Mouse (Mus musculus) neural tube, embryonic 14.5 days (tissue): ENCODE data around the gene Nprl3. TPM values are rescaled to one million over a fixed set of nuclear protein-coding genes. Genes with fewer than 3 reads are reported as not detected.

ENCODE experiments used
- ATAC-seq: fragments of 200-750 bp; cut with Nextera tagmentation; 2 replicates; pipeline ENCODE4 v1.8.0; 2017; ENCODE audit warnings: low read depth, mild to moderate bottlenecking, moderate TSS enrichment, moderate library complexity
- H3K27ac ChIP-seq: fragments of 300-500 bp; sonication (generic); 2 replicates; pipeline ENCODE4 v1.5.1; 2014; ENCODE audit warnings: low read depth, mild to moderate bottlenecking, control low read depth, low read length, moderate library complexity, mixed read lengths
- H3K27me3 ChIP-seq: fragments of 300-500 bp; sonication (generic); 2 replicates; pipeline ENCODE4 v1.6.1; 2014; ENCODE audit warnings: low read length; ENCODE audit not compliant: control insufficient read depth, insufficient read depth
- H3K36me3 ChIP-seq: fragments of 300-500 bp; sonication (generic); 2 replicates; pipeline ENCODE4 v1.6.1; 2014; ENCODE audit warnings: low read length, mixed read lengths; ENCODE audit not compliant: control insufficient read depth, insufficient read depth
- H3K4me1 ChIP-seq: fragments of 300-500 bp; sonication (generic); 2 replicates; pipeline ENCODE4 v1.6.1; 2014; ENCODE audit warnings: low read length; ENCODE audit not compliant: control insufficient read depth, insufficient read depth
- H3K4me2 ChIP-seq: fragments of 300-500 bp; sonication (generic); 2 replicates; pipeline ENCODE4 v1.6.1; 2014; ENCODE audit warnings: mild to moderate bottlenecking, low read depth, low read length, control low read depth
- H3K4me3 ChIP-seq: fragments of 300-500 bp; sonication (generic); 2 replicates; pipeline ENCODE4 v1.5.1; 2014; ENCODE audit warnings: low read depth, low read length, control low read depth, mixed read lengths
- H3K9ac ChIP-seq: fragments of 300-500 bp; sonication (generic); replicated peaks from 2 replicates; pipeline ENCODE4 v1.6.1; 2014; ENCODE audit warnings: low read depth, mild to moderate bottlenecking, control low read depth, low read length, mixed read lengths
- H3K9me3 ChIP-seq: fragments of 300-500 bp; sonication (generic); 2 replicates; pipeline ENCODE4 v1.6.1; 2016; ENCODE audit warnings: low read length; ENCODE audit not compliant: control insufficient read depth
- WGBS: fragments of 180-500 bp; shearing (Covaris S2); extraction: QIAGEN DNeasy Blood & Tissue Kit; methylation state at CpG from one replicate; pipeline ENCODE4 v1.1.7; 2014; 5-methylcytosine and 5-hydroxymethylcytosine counted together
- polyA plus RNA-seq: library from polyadenylated mRNA; unstranded; fragments of >200 nt; fragmentation: Nextera tagmentation; extraction: Ambion mirVana; gene quantifications from 2 replicates; pipeline ENCODE4 v1.2.1, GENCODE M21; 2014

Gene Nprl3
- polyA plus RNA-seq, 1 experiment from 2014 or later, result 32.7 TPM

DNA sequence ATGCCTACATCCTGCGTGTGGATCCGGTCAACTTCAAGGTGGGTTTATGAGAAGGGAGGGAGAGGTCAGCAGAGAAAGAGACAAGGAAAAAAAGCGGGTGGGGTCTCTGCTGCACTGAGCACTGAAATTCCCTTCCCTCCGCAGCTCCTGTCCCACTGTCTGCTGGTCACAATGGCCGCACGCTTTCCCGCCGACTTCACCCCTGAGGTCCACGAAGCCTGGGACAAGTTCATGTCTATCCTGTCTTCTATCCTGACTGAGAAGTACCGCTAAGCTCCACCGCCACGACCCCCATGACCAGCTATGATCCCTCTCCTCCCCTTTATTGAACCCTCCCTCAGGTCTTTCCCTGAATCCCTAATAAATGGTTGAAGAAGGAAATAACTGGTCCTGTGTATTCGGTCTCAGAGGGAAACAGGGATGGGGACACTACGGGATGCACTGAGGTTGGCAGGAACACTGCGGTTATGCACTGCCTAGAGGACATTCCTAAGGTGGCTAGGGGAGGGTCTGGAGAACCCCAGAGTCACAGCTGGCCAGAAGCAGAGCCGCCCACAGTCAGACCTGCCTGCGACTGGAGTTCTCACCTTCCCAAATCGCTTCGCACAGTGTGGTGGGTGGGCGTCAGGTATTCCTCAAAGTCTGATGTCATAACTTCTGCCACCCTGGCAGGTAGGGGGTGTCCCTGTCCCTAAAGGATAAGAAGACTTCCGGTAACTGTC is 10.4 kb upstream of the Nprl3 start:
- Histone ChIP-seq H3K36me3 (no peaks in the 10 kb centered on the region), H3K9ac (no peak overlapping the region), H3K9me3 (no peaks in the 10 kb centered on the region), H3K27me3 (no peaks in the 10 kb centered on the region), H3K4me3 (no peak overlapping the region), H3K4me1 (no peaks in the 10 kb centered on the region), H3K27ac (no peak overlapping the region), H3K4me2 (no peak overlapping the region)
- 76% methylated on average over 21 of the region's 21 CpGs for WGBS
- ATAC-seq, result no peak

DNA sequence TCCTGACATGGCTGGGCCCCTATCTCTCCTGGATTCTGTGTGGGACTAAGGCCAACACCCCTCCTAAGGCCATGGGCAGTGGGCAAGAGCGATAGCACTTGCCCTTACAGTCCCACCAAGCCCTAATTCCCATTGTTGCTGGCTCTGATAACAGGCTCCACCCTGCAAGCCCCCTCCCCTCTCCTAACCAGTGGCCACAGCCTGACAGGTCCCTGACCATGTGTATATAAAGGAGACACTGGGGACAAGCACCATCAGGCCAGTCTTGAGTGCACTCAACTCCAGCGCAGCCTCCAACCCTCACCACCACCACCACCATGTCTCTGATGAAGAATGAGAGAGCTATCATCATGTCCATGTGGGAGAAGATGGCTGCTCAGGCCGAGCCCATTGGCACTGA is 8.8 kb upstream of the Nprl3 start, which contains the start of gene Hba-x:
Hba-x (plus strand) TSS at position 54 of the 400 bp plus-strand sequence.
- 68% methylated on average over 3 of the region's 3 CpGs for WGBS
- Histone ChIP-seq H3K4me2 (no peak within 1 kb of the TSS), H3K9me3 (no peaks in the 10 kb centered on the region), H3K4me1 (no peaks in the 10 kb centered on the region), H3K27me3 (no peaks in the 10 kb centered on the region), H3K9ac (no peak within 1 kb of the TSS), H3K36me3 (no peaks in the 10 kb centered on the region), H3K27ac (no peak within 1 kb of the TSS), H3K4me3 (no peak within 1 kb of the TSS)
- ATAC-seq, result no peak

DNA sequence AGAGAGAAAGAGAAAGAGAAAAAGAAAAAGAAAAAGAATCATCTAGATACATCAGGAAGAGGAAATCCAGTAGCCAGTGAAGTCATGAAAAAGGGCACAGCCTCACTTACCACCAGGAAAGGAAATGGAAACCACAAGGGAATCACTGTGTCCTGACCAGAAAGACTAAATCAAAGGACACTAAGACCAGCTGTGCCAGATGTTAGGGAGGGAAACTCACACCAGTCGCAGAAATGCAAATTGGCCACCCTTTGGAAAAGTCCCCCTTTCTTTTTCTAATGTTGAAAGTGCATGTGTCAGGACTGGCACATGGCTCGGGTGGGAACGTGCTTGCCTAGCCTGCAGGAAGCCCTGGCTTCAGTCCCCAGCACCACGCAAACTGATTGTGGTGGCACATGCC is 3.7 kb upstream of the Nprl3 start:
- Histone ChIP-seq H3K4me3 (no peak overlapping the region), H3K9me3 (no peaks in the 10 kb centered on the region), H3K4me2 (no peak overlapping the region), H3K27ac (no peak overlapping the region), H3K27me3 (no peaks in the 10 kb centered on the region), H3K9ac (no peak overlapping the region), H3K36me3 (no peaks in the 10 kb centered on the region), H3K4me1 (peaks cover 8% of the 10 kb centered on the region; the same call in 1 of the 2 replicates)
- no peak for ATAC-seq
- WGBS, result 49% methylated on average over 4 of the region's 4 CpGs

DNA sequence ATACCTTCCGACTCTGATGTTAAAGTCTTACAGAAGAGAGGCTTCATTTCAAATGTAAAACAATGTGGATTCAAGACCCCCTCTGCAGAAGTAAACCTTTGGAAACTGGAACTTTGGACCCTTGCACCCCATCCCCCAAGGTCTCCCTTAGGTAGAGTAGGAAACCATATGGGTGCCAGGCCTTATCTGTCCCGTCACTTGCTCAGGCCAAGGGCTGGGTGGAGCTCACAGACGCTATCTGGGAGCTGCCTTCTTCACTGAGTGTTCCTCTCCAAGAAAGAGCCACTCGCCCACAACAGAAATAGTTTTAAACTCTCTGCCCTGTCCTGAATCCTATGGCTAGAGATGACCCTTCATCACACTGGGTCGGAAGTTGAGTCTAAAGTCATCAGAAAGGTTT is 1.4 kb upstream of the Nprl3 start:
- Histone ChIP-seq H3K4me1 (peaks cover 11% of the 10 kb centered on the region; the same call in 1 of the 2 replicates), H3K9me3 (no peaks in the 10 kb centered on the region), H3K4me2 (no peak overlapping the region), H3K9ac (no peak overlapping the region), H3K4me3 (no peak overlapping the region), H3K27ac (no peak overlapping the region), H3K27me3 (no peaks in the 10 kb centered on the region), H3K36me3 (no peaks in the 10 kb centered on the region)
- WGBS, result 91% methylated on average over 5 of the region's 5 CpGs
- ATAC-seq, result no peak

DNA sequence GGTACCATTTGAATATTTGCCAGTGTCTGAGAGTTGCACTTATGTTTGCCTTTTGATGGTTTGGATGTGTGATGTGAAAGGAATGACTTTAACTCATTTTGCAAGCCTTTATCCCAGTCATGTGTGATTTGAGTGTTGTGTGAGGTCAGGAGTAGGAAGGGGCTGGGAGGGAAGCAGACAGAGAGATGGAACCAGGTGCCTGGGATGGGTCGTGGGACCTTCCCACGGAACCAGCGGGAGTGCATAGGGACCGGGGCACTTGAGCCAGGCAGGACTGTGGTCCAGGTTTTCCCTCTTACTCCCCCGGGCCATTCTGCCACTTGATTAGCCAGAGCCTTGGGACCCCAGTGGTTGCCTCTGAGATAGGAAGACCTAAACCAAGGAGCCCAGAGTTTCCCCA is 457 bp upstream of the Nprl3 start:
- Histone ChIP-seq H3K36me3 (no peaks in the 10 kb centered on the region), H3K9me3 (no peaks in the 10 kb centered on the region), H3K27ac (peak overlapping the region; percentile 96; the same call in 1 of the 2 replicates), H3K4me2 (peak overlapping the region; percentile 52), H3K27me3 (no peaks in the 10 kb centered on the region), H3K9ac (peak overlapping the region; percentile 93), H3K4me1 (peaks cover 11% of the 10 kb centered on the region; the same call in 1 of the 2 replicates), H3K4me3 (peak overlapping the region; percentile 86)
- WGBS, result 19% methylated on average over 5 of the region's 5 CpGs
- ATAC-seq, result peak; percentile 49

DNA sequence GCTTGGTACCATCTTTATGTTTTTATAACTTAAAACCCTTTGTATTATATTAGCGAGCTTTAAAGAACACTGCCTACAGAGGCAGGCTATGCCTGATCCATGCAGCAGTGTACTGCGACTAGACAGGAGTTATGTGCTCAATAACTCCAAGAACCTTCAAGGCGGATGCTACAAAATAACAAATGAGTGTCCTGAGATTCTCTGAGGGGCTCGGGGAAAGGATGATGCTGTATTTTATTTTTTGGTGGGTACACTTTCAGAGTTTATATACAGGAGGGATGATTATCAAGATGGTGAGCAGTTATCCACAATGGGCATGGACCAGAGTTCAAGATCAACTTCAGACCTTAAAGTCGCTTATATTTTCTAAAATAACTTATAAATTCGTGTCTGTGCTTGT is 731 bp downstream of the Nprl3 start:
- Histone ChIP-seq H3K9ac (peak overlapping the region; percentile 93), H3K36me3 (no peaks in the 10 kb centered on the region), H3K9me3 (no peaks in the 10 kb centered on the region), H3K27ac (peak overlapping the region; percentile 96), H3K4me1 (peaks cover 11% of the 10 kb centered on the region; the same call in 1 of the 2 replicates), H3K4me3 (peak overlapping the region; percentile 86), H3K27me3 (no peaks in the 10 kb centered on the region), H3K4me2 (peak overlapping the region; percentile 52)
- 18% methylated on average over 6 of the region's 6 CpGs for WGBS
- ATAC-seq, result peak; percentile 0; the same call in 1 of the 2 replicates

DNA sequence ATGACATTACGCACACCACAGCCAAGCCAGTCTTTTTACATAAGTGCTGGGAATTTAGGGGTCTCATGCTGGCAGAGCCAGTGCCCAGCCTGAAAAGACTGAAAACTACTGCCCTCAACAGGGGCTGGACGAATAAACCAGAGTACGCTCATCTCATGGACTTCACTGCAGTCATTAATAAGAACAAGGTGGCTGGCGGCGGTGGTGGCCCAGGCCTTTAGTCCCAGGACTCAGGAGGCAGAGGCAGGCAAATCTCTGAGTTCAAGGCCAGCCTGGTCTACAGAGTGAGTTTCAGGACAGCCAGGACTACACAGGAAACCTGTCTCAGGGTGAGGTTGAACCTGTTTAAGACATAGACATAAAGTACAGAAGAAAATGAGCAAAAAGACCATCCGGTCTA is 1.3 kb downstream of the Nprl3 start:
- H3K4me1 ChIP-seq, result peaks cover 11% of the 10 kb centered on the region; the same call in 1 of the 2 replicates
- ATAC-seq, result no peak
- H3K27me3 ChIP-seq, result no peaks in the 10 kb centered on the region
- 91% methylated on average over 6 of the region's 6 CpGs for WGBS
- H3K36me3 ChIP-seq, result no peaks in the 10 kb centered on the region
- H3K4me3 ChIP-seq, result no peak overlapping the region
- no peaks in the 10 kb centered on the region for H3K9me3 ChIP-seq
- H3K4me2 ChIP-seq, result no peak overlapping the region
- H3K9ac ChIP-seq, result no peak overlapping the region
- H3K27ac ChIP-seq, result no peak overlapping the region

DNA sequence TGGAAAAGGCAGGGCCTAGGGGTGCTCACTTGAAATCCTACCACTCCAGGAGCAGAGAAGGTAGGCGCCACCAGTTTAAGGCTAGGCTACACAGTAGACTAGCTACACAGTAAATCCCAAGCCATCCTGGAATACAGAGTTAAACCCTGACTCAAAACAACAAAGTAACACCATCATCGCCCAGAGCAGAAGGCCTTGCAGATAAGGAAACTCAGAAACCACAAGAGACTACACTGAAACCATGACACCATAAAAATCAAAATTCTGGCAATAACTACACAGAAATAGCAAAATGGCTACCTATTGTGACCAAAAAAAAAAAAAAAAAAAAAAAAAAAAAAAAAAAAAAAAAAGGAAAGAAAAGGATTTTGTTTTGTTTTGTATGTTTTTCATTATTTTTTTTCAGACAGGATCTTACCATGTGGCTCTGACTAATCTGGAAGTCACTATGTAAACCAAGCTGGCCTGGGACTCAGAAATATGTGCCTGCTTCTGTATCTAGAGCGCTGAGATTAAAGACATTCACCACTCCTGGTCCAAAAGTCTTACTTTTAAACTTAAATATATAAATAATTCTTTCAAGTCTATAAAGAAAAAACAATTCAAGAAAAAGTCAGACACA is 2.3 kb downstream of the Nprl3 start:
- no peak overlapping the region for H3K4me3 ChIP-seq
- WGBS, result 98% methylated on average over 3 of the region's 3 CpGs
- no peaks in the 10 kb centered on the region for H3K27me3 ChIP-seq
- H3K36me3 ChIP-seq, result no peaks in the 10 kb centered on the region
- H3K4me1 ChIP-seq, result peaks cover 11% of the 10 kb centered on the region; the same call in 1 of the 2 replicates
- H3K27ac ChIP-seq, result no peak overlapping the region
- H3K9me3 ChIP-seq, result no peaks in the 10 kb centered on the region
- H3K9ac ChIP-seq, result no peak overlapping the region
- no peak overlapping the region for H3K4me2 ChIP-seq
- ATAC-seq, result no peak
